Mouse (Mus musculus) right cerebral cortex, postnatal 25 days (tissue): ENCODE results near the gene Smoc1.

Experiments used
- DNase-seq: peaks from one replicate; pipeline ENCODE4 v3.0.0; 2022

Smoc1 gene

GRCm38 (mm10) chr12:81026995-81027942, 661 bp downstream of the Smoc1 start:
- no peak for DNase-seq

- no peak for DNase-seq
Observed at GRCm38 (mm10) chr12:81028291-81028920, 1.8 kb downstream of the Smoc1 start.

GRCm38 (mm10) chr12:81029731-81030130, 3.1 kb downstream of the Smoc1 start:
- DNase-seq = no peak

- DNase-seq = no peak
Observed at GRCm38 (mm10) chr12:81031579-81031978, 5.0 kb downstream of the Smoc1 start.

- DNase-seq = peak; percentile 19
Observed at GRCm38 (mm10) chr12:81033389-81034041, 6.9 kb downstream of the Smoc1 start.

GRCm38 (mm10) chr12:81034042-81034417, 7.4 kb downstream of the Smoc1 start:
- no peak for DNase-seq

GRCm38 (mm10) chr12:81035850-81036249, 9.2 kb downstream of the Smoc1 start:
- no peak for DNase-seq

- no peak for DNase-seq
Observed at GRCm38 (mm10) chr12:81043616-81044015, 17.0 kb downstream of the Smoc1 start.

GRCm38 (mm10) chr12:81046926-81047325, 20.3 kb downstream of the Smoc1 start:
- DNase-seq = no peak

- DNase-seq = no peak
Observed at GRCm38 (mm10) chr12:81049661-81050060, 23.1 kb downstream of the Smoc1 start.

- no peak for DNase-seq
Observed at GRCm38 (mm10) chr12:81055000-81055705, 28.5 kb downstream of the Smoc1 start.

GRCm38 (mm10) chr12:81055811-81056210, 29.2 kb downstream of the Smoc1 start:
- no peak for DNase-seq

GRCm38 (mm10) chr12:81057619-81058018, 31.0 kb downstream of the Smoc1 start:
- DNase-seq = no peak

GRCm38 (mm10) chr12:81058561-81058960, 32.0 kb downstream of the Smoc1 start:
- DNase-seq = no peak

- DNase-seq = peak; percentile 9
Observed at GRCm38 (mm10) chr12:81061831-81062361, 35.3 kb downstream of the Smoc1 start.

- DNase-seq = no peak
Observed at GRCm38 (mm10) chr12:81063336-81063955, 36.8 kb downstream of the Smoc1 start.

- no peak for DNase-seq
Observed at GRCm38 (mm10) chr12:81074139-81074538, 47.5 kb downstream of the Smoc1 start.

GRCm38 (mm10) chr12:81074941-81075340, 48.3 kb downstream of the Smoc1 start:
- DNase-seq = no peak

GRCm38 (mm10) chr12:81077953-81078646, 51.5 kb downstream of the Smoc1 start:
- no peak for DNase-seq

- no peak for DNase-seq
Observed at GRCm38 (mm10) chr12:81080345-81080744, 53.7 kb downstream of the Smoc1 start.

- no peak for DNase-seq
Observed at GRCm38 (mm10) chr12:81081031-81081430, 54.4 kb downstream of the Smoc1 start.

GRCm38 (mm10) chr12:81083146-81083545, 56.5 kb downstream of the Smoc1 start:
- no peak for DNase-seq
